Mouse (Mus musculus): ENCODE measurements around the gene Cyp2j12. TPM values are rescaled to one million over a fixed set of nuclear protein-coding genes. Genes with fewer than 3 reads are reported as not detected.

Cyp2j12 gene
- total RNA-seq, 1 experiment, result not detected

DNA sequence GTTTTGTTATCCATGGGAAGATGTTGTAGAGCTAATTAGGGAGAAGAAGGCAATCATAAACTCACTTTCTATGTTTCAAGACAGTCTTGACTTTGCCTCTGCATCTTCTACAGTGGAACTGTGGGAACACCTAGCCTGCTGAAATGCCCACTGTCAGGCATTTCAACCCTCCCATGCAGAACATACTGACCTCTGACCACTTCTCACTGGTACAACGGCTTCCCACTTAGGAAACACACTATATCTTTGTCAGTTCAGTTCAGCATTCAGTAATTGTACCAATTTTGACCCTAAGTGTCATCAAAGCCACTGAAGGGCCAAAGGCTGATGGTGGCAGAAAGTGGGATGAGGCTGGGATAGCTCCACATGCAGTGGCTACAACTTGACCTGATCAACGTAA, 78.9 kb downstream of the Cyp2j12 start:
- DNase-seq (ENCODE audit: low read depth, low spot score), result no peak
- Histone ChIP-seq H3K4me3 (ENCODE audit: insufficient read depth in 1 of 2, low read depth in 1 of 2, low read length in 2 of 2, poor library complexity in 1 of 2, severe bottlenecking in 1 of 2) (no peak overlapping the region), H3K27ac (ENCODE audit: insufficient read depth, low read depth, low read length, poor library complexity, severe bottlenecking) (no peak overlapping the region), H3K9me3 (ENCODE audit: control insufficient read depth, insufficient read depth, low read depth, low read length) (no peaks in the 10 kb centered on the region; the same call in 1 of the 2 replicates), H3K4me1 (ENCODE audit: control insufficient read depth in 2 of 2, insufficient read depth in 2 of 2, low read length in 2 of 2, poor library complexity in 1 of 2) (no peaks in the 10 kb centered on the region), H3K36me3 (ENCODE audit: control insufficient read depth, insufficient read depth, low read length, poor library complexity, severe bottlenecking) (no peaks in the 10 kb centered on the region), H3K9ac (ENCODE audit: insufficient read depth, low read depth, low read length, poor library complexity, severe bottlenecking) (no peak overlapping the region)
- TF ChIP-seq ZNF384 (IDR thresholded peaks at IDR 0.05; ENCODE audit: low read depth, low read length), result no peak
- no peak for TF ChIP-seq MAFK (IDR thresholded peaks at IDR 0.05; ENCODE audit: insufficient read depth, low read depth, low read length)
- no peak for TF ChIP-seq HCFC1 (IDR thresholded peaks at IDR 0.05; ENCODE audit: borderline replicate concordance, insufficient read depth, low read length)
- TF ChIP-seq ZC3H11A (IDR thresholded peaks at IDR 0.05; ENCODE audit: borderline replicate concordance, low read depth, low read length), result no peak
- TF ChIP-seq CHD2 (IDR thresholded peaks at IDR 0.05; ENCODE audit: low read depth, low read length), result no peak
- in situ Hi-C loops (cut with MboI; ENCODE audit: low sequenced_read_pairs in 2 of 2, unreplicated experiment in 2 of 2), result no loop called here

DNA sequence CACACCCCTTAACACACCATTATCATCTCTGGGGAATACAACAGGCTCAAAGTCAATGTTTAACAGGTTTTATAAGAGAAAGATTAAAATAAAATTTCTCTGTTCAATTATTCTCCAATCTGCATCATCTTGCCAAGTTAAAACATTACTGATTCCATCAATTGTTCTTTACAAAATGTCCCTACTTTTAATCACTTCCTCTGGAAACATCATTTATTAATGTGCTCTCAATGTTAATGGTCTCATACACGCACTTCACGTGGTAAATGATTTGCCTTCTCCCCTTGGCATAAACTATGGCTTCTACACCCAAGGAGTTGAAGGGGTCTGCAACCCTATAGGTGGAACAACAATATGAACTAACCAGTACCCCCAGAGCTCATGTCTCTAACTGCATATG, 80.8 kb downstream of the Cyp2j12 start:
- Histone ChIP-seq H3K9me3 (ENCODE audit: control insufficient read depth, insufficient read depth, low read depth, low read length) (peaks cover 6% of the 10 kb centered on the region), H3K27ac (ENCODE audit: insufficient read depth, low read depth, low read length, poor library complexity, severe bottlenecking) (no peak overlapping the region), H3K4me1 (ENCODE audit: control insufficient read depth in 2 of 2, insufficient read depth in 2 of 2, low read length in 2 of 2, poor library complexity in 1 of 2) (no peaks in the 10 kb centered on the region), H3K36me3 (ENCODE audit: control insufficient read depth, insufficient read depth, low read length, poor library complexity, severe bottlenecking) (no peaks in the 10 kb centered on the region), H3K9ac (ENCODE audit: insufficient read depth, low read depth, low read length, poor library complexity, severe bottlenecking) (no peak overlapping the region), H3K4me3 (ENCODE audit: insufficient read depth in 1 of 2, low read depth in 1 of 2, low read length in 2 of 2, poor library complexity in 1 of 2, severe bottlenecking in 1 of 2) (no peak overlapping the region)
- no peak for TF ChIP-seq ZNF384 (IDR thresholded peaks at IDR 0.05; ENCODE audit: low read depth, low read length)
- no peak for TF ChIP-seq MAFK (IDR thresholded peaks at IDR 0.05; ENCODE audit: insufficient read depth, low read depth, low read length)
- no peak for TF ChIP-seq HCFC1 (IDR thresholded peaks at IDR 0.05; ENCODE audit: borderline replicate concordance, insufficient read depth, low read length)
- TF ChIP-seq ZC3H11A (IDR thresholded peaks at IDR 0.05; ENCODE audit: borderline replicate concordance, low read depth, low read length), result no peak
- TF ChIP-seq CHD2 (IDR thresholded peaks at IDR 0.05; ENCODE audit: low read depth, low read length), result no peak
- no peak for DNase-seq (ENCODE audit: low read depth, low spot score)
- in situ Hi-C loops (cut with MboI; ENCODE audit: low sequenced_read_pairs in 2 of 2, unreplicated experiment in 2 of 2), result no loop called here

Other genes starting within 250 kb of the Cyp2j12 start
- gene Hook1, start 173.9 kb downstream of the Cyp2j12 start, total RNA-seq (2012; rRNA removed), result 54.4 and 55.1 TPM in 2 replicates
- 0.32 and 0.40 TPM in 2 replicates for gene Cyp2j13, start 63.6 kb downstream of the Cyp2j12 start, total RNA-seq (2012; rRNA removed)
- gene Cyp2j7, start 95.5 kb upstream of the Cyp2j12 start, total RNA-seq (2012; rRNA removed), result not detected in 2 replicates
- gene Cyp2j11, start 207.5 kb upstream of the Cyp2j12 start, total RNA-seq (2012; rRNA removed), result not detected in 2 replicates

Measured in ES-E14 (cell line).